Mouse (Mus musculus) liver, adult 2 months (tissue): Measurements from ENCODE around the gene Fam169a.
"Not testable (repeated sequence)": the region's sequence is repeated elsewhere in the genome, so short reads cannot be mapped to it uniquely, and the experiment has no call there.

Experiments
- CTCF ChIP-seq: fragments of 200-500 bp; IDR thresholded peaks from 2 replicates; pipeline ENCODE4 v1.5.1; 2011; ENCODE audit warnings: low read depth, low read length, control low read depth
- POLR2A ChIP-seq: fragments of 200-500 bp; IDR thresholded peaks from 2 replicates; pipeline ENCODE4 v1.6.1; 2011; ENCODE audit warnings: low read length, control low read depth; ENCODE audit not compliant: insufficient read depth; ENCODE audit errors: extremely low read depth

DNA sequence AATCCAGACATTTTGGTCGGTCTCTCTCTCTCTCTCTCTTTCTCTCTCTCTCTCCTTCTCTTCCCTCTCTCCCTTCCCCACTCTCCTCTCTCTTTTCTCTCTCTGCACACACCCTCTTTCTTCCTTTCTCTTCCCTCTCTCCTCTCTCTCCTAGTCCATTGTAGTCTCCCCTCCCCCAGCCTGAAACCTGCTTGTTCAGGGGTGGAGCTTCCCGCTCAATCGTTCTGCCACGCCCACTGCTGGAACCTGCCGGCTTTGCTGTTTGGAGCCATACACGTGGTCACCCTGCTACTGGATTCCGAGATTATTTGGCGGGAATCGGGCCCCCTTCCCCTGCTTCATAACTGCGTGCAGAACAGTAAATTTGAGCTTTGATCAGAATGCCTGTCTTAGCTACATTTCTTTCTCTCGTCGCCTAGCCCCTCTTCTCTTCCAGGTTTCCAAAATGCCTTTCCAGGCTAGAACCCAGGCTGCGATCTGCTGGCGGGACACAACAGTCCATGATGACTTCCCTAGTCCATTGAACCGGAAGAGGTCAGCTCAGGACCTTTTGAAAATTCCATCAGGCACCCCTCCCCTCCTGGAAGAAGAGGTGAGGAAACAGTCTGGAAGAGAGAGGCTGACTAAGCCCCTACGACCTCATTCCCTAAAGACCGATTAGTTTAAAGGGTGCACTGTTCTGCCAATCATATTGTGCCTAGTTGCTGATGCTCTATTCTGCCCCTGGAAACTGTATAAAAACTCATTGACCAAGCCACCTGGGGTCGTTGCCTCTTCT lies 2.1 kb upstream of the Fam169a start:
- not testable (repeated sequence) for TF ChIP-seq POLR2A, CTCF
